Mouse (Mus musculus) gastrocnemius, postnatal 25 days (tissue): Measurements from ENCODE around the gene Spsb4. TPM values are rescaled to one million over a fixed set of nuclear protein-coding genes. Genes with fewer than 3 reads are reported as not detected.
"Not testable (repeated sequence)": the region's sequence is repeated elsewhere in the genome, so short reads cannot be mapped to it uniquely, and the experiment has no call there.

Experiments used
- DNase-seq: peaks from one replicate; pipeline ENCODE4 v3.0.0; 2022
- total RNA-seq, 2 experiments: library from RNA; stranded (reverse); gene quantifications; 1 replicate in 1 of 2; 2 replicates in 1 of 2; pipeline ENCODE4 v1.2.3; 2021

Gene Spsb4
- total RNA-seq, 2 experiments from 2014 or later: 2.9 to 4.1 TPM

- no peak for DNase-seq
Observed at GRCm38 (mm10) chr9:96954063-96954809, 64.4 kb downstream of the Spsb4 start.

- no peak for DNase-seq
Observed at GRCm38 (mm10) chr9:96953443-96953842, 65.2 kb downstream of the Spsb4 start.

GRCm38 (mm10) chr9:96952310-96952975, 66.2 kb downstream of the Spsb4 start:
- DNase-seq: no peak

- no peak for DNase-seq
Observed at GRCm38 (mm10) chr9:96949551-96949950, 69.1 kb downstream of the Spsb4 start.

- no peak for DNase-seq
Observed at GRCm38 (mm10) chr9:96948546-96948945, 70.1 kb downstream of the Spsb4 start.

GRCm38 (mm10) chr9:96947171-96947570, 71.5 kb downstream of the Spsb4 start:
- DNase-seq: no peak

- no peak for DNase-seq
Observed at GRCm38 (mm10) chr9:96944517-96944916, 74.1 kb downstream of the Spsb4 start.

- DNase-seq: no peak
Observed at GRCm38 (mm10) chr9:96942975-96943374, 75.7 kb downstream of the Spsb4 start.

GRCm38 (mm10) chr9:96938887-96939286, 79.8 kb downstream of the Spsb4 start:
- DNase-seq: no peak

- not testable (repeated sequence) for DNase-seq
Observed at GRCm38 (mm10) chr9:96936427-96936826, 82.2 kb downstream of the Spsb4 start.

GRCm38 (mm10) chr9:96935556-96936300, 82.9 kb downstream of the Spsb4 start:
- no peak for DNase-seq

GRCm38 (mm10) chr9:96934816-96935215, 83.8 kb downstream of the Spsb4 start:
- DNase-seq: no peak

- DNase-seq: no peak
Observed at GRCm38 (mm10) chr9:96932751-96933150, 85.9 kb downstream of the Spsb4 start.

GRCm38 (mm10) chr9:96923577-96924316, 94.9 kb downstream of the Spsb4 start:
- DNase-seq: no peak

- DNase-seq: no peak
Observed at GRCm38 (mm10) chr9:96923119-96923518, 95.5 kb downstream of the Spsb4 start.

- peak; percentile 85 for DNase-seq
Observed at GRCm38 (mm10) chr9:96916620-96917538, 101.8 kb downstream of the Spsb4 start.

GRCm38 (mm10) chr9:96916076-96916475, 102.6 kb downstream of the Spsb4 start:
- no peak for DNase-seq

GRCm38 (mm10) chr9:96914851-96915250, 103.8 kb downstream of the Spsb4 start:
- no peak for DNase-seq

GRCm38 (mm10) chr9:96914005-96914404, 104.6 kb downstream of the Spsb4 start:
- DNase-seq: no peak

GRCm38 (mm10) chr9:96909503-96909902, 109.1 kb downstream of the Spsb4 start:
- DNase-seq: no peak

- no peak for DNase-seq
Observed at GRCm38 (mm10) chr9:96908737-96909136, 109.9 kb downstream of the Spsb4 start.
